Mouse (Mus musculus) testis, postnatal 10 days (tissue): ENCODE data around the gene Lhpp.

ENCODE experiments used
- DNase-seq: peaks from one replicate; pipeline ENCODE4 v3.0.0; 2021; ENCODE audit warnings: low spot score

Gene Lhpp

GRCm38 (mm10) chr7:132736099-132736862 is 125.8 kb downstream of the Lhpp start:
- peak; percentile 83 for DNase-seq

DNA sequence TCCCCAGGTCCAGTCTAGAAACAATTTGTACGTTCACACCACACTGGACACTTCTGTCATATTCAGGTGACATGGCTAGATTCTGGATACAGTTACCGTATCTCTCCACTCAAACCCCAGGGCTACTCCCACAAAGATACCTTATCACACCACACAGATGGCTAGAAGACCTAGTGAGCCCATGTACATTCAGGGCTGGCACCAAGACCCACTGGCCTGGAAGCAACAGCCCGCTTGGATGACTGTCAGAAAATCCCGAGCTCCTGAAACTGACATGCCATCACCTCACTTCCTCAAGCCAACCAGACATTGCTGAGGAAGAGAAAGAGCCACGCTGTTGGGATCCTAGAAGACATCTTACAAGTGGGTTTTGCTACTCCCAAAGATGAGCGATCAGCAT is 128.4 kb downstream of the Lhpp start:
- DNase-seq, result no peak

GRCm38 (mm10) chr7:132739829-132740228 is 129.4 kb downstream of the Lhpp start:
- DNase-seq, result no peak

DNA sequence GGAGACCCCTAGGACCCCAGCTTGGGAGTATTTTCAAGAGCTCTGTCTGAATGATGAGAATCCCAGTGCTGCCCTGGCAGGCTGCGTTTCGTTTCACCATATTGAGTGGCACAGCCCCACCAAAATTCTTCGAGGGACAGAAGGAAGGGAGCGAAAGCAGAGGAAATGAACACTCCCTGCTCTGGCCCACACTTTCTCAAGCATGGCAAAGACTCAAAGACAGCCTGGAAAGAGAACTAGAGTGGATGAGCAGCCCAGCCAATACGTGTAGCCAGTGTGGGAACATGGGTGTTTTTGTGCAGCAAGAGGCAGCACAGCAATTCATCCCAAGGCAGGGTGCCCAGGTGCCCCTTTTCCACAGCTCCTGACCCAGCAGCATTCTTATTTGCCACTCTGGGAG is 132.5 kb downstream of the Lhpp start:
- DNase-seq, result no peak

DNA sequence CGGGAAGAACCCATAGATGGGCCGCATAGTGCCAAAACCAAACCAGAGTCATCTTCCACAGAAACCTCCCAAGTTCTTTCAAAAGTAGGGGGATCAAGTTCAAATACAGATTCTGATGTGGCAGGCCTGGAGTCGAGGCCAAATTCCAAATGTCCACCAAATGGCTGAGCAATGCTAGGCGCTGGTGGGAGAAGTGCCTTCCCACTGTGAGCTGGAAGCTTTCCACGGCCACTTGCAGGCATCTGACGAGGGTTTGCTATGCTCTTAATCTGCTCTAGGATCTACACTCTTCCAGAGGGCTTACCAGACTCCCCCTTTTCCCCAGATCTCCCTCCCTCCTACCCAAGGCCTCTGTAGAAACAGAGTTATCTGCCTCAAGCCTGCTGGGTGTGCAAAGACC is 136.7 kb downstream of the Lhpp start:
- DNase-seq, result no peak

GRCm38 (mm10) chr7:132748076-132748769 is 137.8 kb downstream of the Lhpp start:
- no peak for DNase-seq

DNA sequence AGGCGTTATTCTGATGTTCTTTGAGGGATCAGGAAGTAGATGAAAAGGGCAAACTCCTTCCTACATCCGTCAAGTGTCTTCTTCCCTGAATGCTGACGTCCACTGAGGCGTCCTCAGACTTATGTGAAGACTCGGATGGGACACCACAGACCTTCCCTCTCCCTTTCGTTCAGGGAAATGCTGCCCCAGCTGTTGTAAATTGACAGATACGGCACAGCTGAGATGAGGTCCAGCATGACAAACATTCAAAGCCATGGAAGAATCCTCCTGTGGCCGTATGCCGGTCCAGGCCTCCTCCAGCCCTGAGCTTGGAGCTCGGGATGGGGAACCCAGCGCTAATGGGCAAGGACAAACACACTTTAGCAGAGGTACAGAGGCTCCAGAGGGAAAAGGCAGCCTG is 139.1 kb downstream of the Lhpp start:
- no peak for DNase-seq

DNA sequence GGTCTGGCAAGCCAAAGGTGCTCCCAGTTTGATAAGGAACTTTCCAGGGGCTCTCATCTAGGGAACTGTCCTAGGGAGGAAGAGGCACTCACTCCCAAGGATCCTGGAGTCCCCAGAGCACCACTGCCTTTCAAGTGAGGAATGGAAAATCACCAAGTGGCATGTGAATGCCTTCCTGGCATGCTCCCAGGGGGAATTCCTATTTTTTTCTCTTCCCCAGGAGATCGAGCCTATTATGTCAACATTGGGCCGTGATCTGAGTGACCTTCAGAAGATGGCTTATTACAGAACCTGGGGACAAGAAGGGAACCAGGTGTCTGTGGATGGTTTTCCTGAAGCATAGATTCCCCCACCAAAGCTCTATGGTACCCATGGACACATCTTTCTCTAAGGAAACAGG is 141.3 kb downstream of the Lhpp start:
- no peak for DNase-seq

DNA sequence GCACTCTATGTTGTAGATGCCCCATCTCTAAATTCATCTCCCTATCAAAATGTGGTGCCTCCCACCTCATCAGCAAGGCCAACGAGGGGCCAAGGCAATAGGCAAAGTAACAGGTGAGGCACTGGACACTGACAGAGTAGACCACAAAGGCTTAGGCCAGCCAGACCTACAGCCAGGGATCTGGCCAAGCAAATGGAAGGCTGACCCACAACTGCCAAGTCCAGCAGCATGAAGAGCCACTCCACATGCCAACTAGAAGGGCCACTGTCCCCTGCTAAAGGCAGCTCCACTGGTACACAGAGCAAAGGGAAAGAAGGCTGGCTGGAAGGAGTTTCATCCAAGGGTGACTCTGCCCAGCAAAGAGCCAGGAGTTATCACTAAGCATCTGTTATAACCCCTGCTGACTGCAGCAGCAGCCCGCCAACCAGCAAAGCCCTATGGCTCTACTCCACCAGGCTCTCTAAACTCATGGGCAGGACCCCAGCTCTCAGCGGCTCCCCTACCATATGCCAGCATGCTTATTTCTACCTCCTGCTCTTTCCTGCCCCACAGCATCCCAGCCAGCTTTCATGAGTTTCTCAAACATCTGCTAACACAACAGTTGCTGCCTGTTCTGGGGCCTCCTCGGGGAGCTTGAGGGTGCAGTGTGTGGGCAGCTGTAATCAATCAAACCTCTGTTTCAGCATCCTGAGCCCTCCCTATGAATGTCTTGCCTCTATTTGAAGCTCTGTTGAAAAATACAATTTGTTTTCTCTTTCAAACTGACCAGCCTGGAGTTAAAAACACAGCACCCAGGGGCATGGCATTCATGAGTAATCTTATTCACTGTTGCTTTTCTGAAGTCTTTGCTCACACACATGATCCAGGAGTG is 143.3 kb downstream of the Lhpp start:
- no peak for DNase-seq

DNA sequence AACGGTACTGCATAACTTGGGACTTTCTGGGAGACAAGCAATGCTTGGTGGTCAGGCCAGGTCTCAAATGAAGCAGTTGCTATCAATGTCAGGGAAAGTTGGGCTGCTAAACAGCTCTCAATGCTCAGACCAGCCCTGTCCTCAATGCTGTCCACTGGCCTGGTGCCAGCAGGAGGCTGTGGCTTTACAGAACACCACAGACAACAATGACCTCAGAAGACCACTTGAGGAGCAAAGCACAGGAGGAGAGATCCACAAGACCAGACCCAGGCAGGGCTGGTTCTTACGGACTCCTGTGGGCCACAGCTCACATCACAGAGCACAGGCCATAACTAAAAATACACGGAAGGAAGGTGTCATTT is 143.9 kb downstream of the Lhpp start:
- peak; percentile 74 for DNase-seq
